Mouse (Mus musculus): ENCODE results near the gene Haus7. TPM values are rescaled to one million over a fixed set of nuclear protein-coding genes. Genes with fewer than 3 reads are reported as not detected.
"Not testable (repeated sequence)": the region's sequence is repeated elsewhere in the genome, so short reads cannot be mapped to it uniquely, and the experiment has no call there.

Haus7 gene
- polyA plus RNA-seq, 1 experiment from 2014 or later, result 69.6 TPM

GRCm38 (mm10) chrX:73460792-73461191 lies 1.9 kb upstream of the Haus7 start:
- 77% methylated on average over 4 of the region's 4 CpGs for WGBS
- H3K9ac ChIP-seq (replicated peaks), result no peak overlapping the region
- H3K4me2 ChIP-seq (replicated peaks), result no peak overlapping the region
- no peak for ATAC-seq (ENCODE audit: low FRiP score, low read depth)
- H3K4me1 ChIP-seq, result peaks cover 5% of the 10 kb centered on the region; the same call in 1 of the 2 replicates
- no peaks in the 10 kb centered on the region for H3K36me3 ChIP-seq
- no peak overlapping the region for H3K4me3 ChIP-seq
- 0 out of 2 replicates have a peak, but pooled peaks cover 2% of the 10 kb centered on the region for H3K27me3 ChIP-seq
- no peaks in the 10 kb centered on the region for H3K9me3 ChIP-seq
- no peak overlapping the region for H3K27ac ChIP-seq (replicated peaks)

DNA sequence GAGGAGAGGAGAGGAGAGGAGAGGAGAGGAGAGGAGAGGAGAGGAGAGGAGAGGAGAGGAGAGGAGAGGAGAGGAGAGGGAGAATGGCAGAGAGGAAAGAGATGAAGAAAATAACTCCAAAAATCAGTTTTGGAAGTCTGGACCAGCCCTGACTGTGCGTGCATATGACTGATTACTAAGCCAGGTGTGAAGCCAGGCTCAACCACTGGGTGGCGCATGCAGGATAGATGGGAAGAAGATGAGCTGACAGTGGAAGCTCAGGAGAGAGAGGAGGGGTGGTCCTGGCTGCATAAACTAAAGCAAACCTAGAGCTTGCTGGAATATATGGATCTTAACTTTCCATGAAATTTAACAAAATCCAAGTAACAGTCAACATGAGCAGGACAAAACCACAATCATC lies 6.9 kb downstream of the Haus7 start:
- no peaks in the 10 kb centered on the region for H3K9me3 ChIP-seq
- H3K4me3 ChIP-seq, result no peak overlapping the region
- H3K4me2 ChIP-seq (replicated peaks), result no peak overlapping the region
- H3K27ac ChIP-seq (replicated peaks), result no peak overlapping the region
- no peak overlapping the region for H3K9ac ChIP-seq (replicated peaks)
- H3K4me1 ChIP-seq, result no peaks in the 10 kb centered on the region
- no peak for ATAC-seq (ENCODE audit: low FRiP score, low read depth)
- no peaks in the 10 kb centered on the region for H3K27me3 ChIP-seq
- WGBS, result 18% methylated on average over 2 of the region's 2 CpGs
- H3K36me3 ChIP-seq, result 0 out of 2 replicates have a peak, but pooled peaks cover 4% of the 10 kb centered on the region

- ATAC-seq (ENCODE audit: low FRiP score, low read depth), result no peak
- H3K9me3 ChIP-seq, result no peaks in the 10 kb centered on the region
- WGBS, result 71% methylated on average over 2 of the region's 2 CpGs
Measured at GRCm38 (mm10) chrX:73441428-73441827, 17.4 kb downstream of the Haus7 start.

DNA sequence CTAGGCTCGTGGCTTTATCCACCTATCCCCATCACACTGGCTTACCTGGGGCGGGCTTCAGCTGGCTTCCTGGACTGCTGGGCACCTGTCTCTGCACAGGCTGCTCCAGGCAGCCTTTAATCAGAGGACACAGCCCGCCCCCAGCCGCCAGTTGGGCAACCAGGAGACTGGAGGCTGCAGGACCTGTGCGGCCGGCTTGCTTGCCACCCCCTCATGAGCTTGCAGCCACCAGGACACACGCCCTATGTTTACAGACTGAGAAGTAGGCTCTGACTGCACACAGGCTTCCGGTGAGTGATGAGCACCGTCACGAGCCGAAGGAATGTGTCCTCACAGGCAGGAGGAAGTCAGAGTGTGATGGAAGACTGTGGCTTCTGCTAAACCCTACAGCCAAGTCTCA lies 23.6 kb downstream of the Haus7 start, which contains the start of gene Trex2:
Gene Trex2 (minus strand): TSS at position 93 of the 400 bp plus-strand sequence.
- H3K9ac ChIP-seq (replicated peaks), result no peak within 1 kb of the TSS
- H3K4me3 ChIP-seq, result no peak within 1 kb of the TSS
- H3K4me1 ChIP-seq, result no peaks in the 10 kb centered on the region
- no peak within 1 kb of the TSS for H3K4me2 ChIP-seq (replicated peaks)
- no peaks in the 10 kb centered on the region for H3K9me3 ChIP-seq
- H3K27ac ChIP-seq (replicated peaks), result no peak within 1 kb of the TSS
- no peaks in the 10 kb centered on the region for H3K27me3 ChIP-seq
- WGBS, result 90% methylated on average over 11 of the region's 11 CpGs
- no peak for ATAC-seq (ENCODE audit: low FRiP score, low read depth)
- 0 out of 2 replicates have a peak, but pooled peaks cover 3% of the 10 kb centered on the region for H3K36me3 ChIP-seq

More at GRCm38 (mm10) chrX:73441428-73441827, 17.4 kb downstream of the Haus7 start:
- Histone ChIP-seq H3K27me3 (no peaks in the 10 kb centered on the region), H3K27ac (replicated peaks) (no peak overlapping the region), H3K36me3 (0 out of 2 replicates have a peak, but pooled peaks cover 2% of the 10 kb centered on the region), H3K4me1 (no peaks in the 10 kb centered on the region), H3K9ac (replicated peaks) (no peak overlapping the region), H3K4me2 (replicated peaks) (no peak overlapping the region), H3K4me3 (no peak overlapping the region)

GRCm38 (mm10) chrX:73432850-73433249 lies 26.0 kb downstream of the Haus7 start:
- ATAC-seq (ENCODE audit: low FRiP score, low read depth), result no peak
- Histone ChIP-seq H3K36me3 (0 out of 2 replicates have a peak, but pooled peaks cover 3% of the 10 kb centered on the region), H3K27ac (replicated peaks) (no peak overlapping the region), H3K4me3 (no peak overlapping the region), H3K9me3 (no peaks in the 10 kb centered on the region), H3K9ac (replicated peaks) (no peak overlapping the region), H3K4me2 (replicated peaks) (no peak overlapping the region), H3K27me3 (no peaks in the 10 kb centered on the region), H3K4me1 (no peaks in the 10 kb centered on the region)
- WGBS, result 75% methylated on average over 5 of the region's 5 CpGs

GRCm38 (mm10) chrX:73430036-73430435 lies 28.8 kb downstream of the Haus7 start:
- Histone ChIP-seq H3K36me3 (no peaks in the 10 kb centered on the region), H3K27me3 (no peaks in the 10 kb centered on the region), H3K4me3 (no peak overlapping the region), H3K27ac (replicated peaks) (no peak overlapping the region), H3K9ac (replicated peaks) (no peak overlapping the region), H3K4me2 (replicated peaks) (no peak overlapping the region), H3K9me3 (no peaks in the 10 kb centered on the region), H3K4me1 (no peaks in the 10 kb centered on the region)
- no peak for ATAC-seq (ENCODE audit: low FRiP score, low read depth)
- WGBS, result 81% methylated on average over 2 of the region's 2 CpGs

DNA sequence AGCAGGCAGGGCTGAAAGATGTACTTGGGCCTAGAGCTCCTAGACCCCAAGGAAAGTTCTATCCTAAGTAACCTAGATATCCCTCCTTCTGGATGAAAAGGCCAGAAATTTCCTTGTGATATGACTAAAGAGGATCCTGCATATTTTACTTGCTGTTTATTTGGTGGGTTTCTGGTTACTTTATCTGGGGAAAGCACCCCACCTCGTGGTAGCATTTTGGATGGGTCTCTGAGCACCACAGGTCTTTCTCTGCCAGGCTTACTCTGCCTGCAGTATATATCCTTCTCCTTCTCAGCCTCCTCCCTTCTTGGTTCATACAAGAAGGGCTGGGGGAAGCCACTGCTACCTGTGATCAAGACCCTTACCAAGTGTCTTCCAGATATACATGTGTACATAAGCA lies 46.1 kb downstream of the Haus7 start:
- Histone ChIP-seq H3K36me3 (no peaks in the 10 kb centered on the region), H3K9me3 (no peaks in the 10 kb centered on the region), H3K9ac (replicated peaks) (no peak overlapping the region), H3K27ac (replicated peaks) (no peak overlapping the region), H3K4me2 (replicated peaks) (no peak overlapping the region), H3K27me3 (peaks cover 13% of the 10 kb centered on the region; the same call in 1 of the 2 replicates), H3K4me3 (no peak overlapping the region), H3K4me1 (no peaks in the 10 kb centered on the region)
- WGBS, result 20% methylated on average over 1 of the region's 1 CpGs
- ATAC-seq (ENCODE audit: low FRiP score, low read depth), result no peak

- H3K27me3 ChIP-seq, result peaks cover 13% of the 10 kb centered on the region; the same call in 1 of the 2 replicates
- H3K4me3 ChIP-seq, result peak within 1 kb of the TSS; percentile 29
- peak within 1 kb of the TSS; percentile 47 for H3K4me2 ChIP-seq (replicated peaks)
- no peaks in the 10 kb centered on the region for H3K4me1 ChIP-seq
- H3K9ac ChIP-seq (replicated peaks), result no peak within 1 kb of the TSS; the same call in 1 of the 2 replicates
- no peaks in the 10 kb centered on the region for H3K36me3 ChIP-seq
- H3K27ac ChIP-seq (replicated peaks), result no peak within 1 kb of the TSS
- ATAC-seq (ENCODE audit: low FRiP score, low read depth), result no peak
- no peaks in the 10 kb centered on the region for H3K9me3 ChIP-seq
- 24% methylated on average over 20 of the region's 20 CpGs for WGBS
Measured at GRCm38 (mm10) chrX:73410880-73411517, 47.8 kb downstream of the Haus7 start, which contains the start of gene Zfp92. Gene Zfp92 (plus strand): TSS chrX:73411096.

DNA sequence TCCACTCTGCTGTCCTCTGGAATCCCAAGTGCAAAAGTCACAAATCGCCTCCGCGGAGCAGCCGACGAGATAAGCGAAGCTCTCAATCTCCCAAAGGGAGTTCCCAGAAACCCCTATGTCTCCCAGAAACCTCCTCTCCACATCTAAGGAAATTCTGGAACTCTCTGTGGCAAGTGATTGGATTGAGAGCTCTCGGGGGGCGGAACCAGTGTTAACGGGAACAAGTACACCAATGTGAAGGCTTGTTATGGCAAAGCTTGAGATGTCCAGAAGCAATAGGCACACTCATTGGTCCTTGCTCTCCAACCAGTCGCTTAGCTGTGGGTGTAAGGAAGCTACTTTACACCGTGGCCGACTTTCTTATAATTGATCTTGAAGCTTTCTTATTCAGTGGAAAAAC lies 57.2 kb downstream of the Haus7 start:
- 90% methylated on average over 12 of the region's 12 CpGs for WGBS
- Histone ChIP-seq H3K9me3 (no peaks in the 10 kb centered on the region), H3K4me1 (no peaks in the 10 kb centered on the region), H3K36me3 (no peaks in the 10 kb centered on the region), H3K4me3 (no peak overlapping the region), H3K27ac (replicated peaks) (no peak overlapping the region), H3K4me2 (replicated peaks) (no peak overlapping the region), H3K27me3 (peaks cover 5% of the 10 kb centered on the region; the same call in 1 of the 2 replicates), H3K9ac (replicated peaks) (no peak overlapping the region)
- no peak for ATAC-seq (ENCODE audit: low FRiP score, low read depth)

GRCm38 (mm10) chrX:73400951-73401350 lies 57.9 kb downstream of the Haus7 start:
- ATAC-seq (ENCODE audit: low FRiP score, low read depth), result no peak
- H3K9ac ChIP-seq (replicated peaks), result no peak overlapping the region
- H3K9me3 ChIP-seq, result no peaks in the 10 kb centered on the region
- no peaks in the 10 kb centered on the region for H3K36me3 ChIP-seq
- peaks cover 7% of the 10 kb centered on the region; the same call in 1 of the 2 replicates for H3K27me3 ChIP-seq
- no peaks in the 10 kb centered on the region for H3K4me1 ChIP-seq
- no peak overlapping the region for H3K4me2 ChIP-seq (replicated peaks)
- 90% methylated on average over 20 of the region's 20 CpGs for WGBS
- no peak overlapping the region for H3K27ac ChIP-seq (replicated peaks)
- H3K4me3 ChIP-seq, result no peak overlapping the region

DNA sequence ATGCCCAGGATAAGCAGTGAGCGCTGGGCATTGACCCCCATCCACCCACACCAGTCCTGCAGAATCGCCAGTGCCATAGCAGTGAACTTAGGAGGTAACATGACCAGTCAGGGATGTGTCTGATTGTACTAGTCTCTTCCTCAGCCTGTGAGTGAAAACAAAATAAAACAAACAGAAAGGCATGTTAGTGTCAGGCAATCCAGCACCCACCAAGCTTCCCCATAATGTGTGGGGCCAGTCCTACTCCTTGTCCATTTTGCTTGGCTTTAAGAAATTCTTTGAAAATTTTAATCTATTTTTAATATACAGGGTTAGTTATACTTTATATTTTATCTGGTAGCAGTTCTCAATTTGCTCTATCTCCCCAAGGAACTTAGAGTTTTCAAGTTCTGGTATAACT lies 60.2 kb downstream of the Haus7 start, which contains the start of gene Gm18336:
Gene Gm18336 (minus strand): TSS at position 101 of the 400 bp plus-strand sequence.
- H3K27ac ChIP-seq (replicated peaks); H3K4me3 ChIP-seq; H3K9ac ChIP-seq (replicated peaks); H3K27me3 ChIP-seq; H3K36me3 ChIP-seq; H3K4me2 ChIP-seq (replicated peaks); H3K4me1 ChIP-seq; H3K9me3 ChIP-seq; ATAC-seq (ENCODE audit: low FRiP score, low read depth): not testable (repeated sequence)
- WGBS, result 77% methylated on average over 2 of the region's 2 CpGs

GRCm38 (mm10) chrX:73396446-73396845 lies 62.4 kb downstream of the Haus7 start:
- Histone ChIP-seq H3K36me3 (no peaks in the 10 kb centered on the region), H3K9me3 (no peaks in the 10 kb centered on the region), H3K9ac (replicated peaks) (no peak overlapping the region), H3K27ac (replicated peaks) (no peak overlapping the region), H3K4me1 (no peaks in the 10 kb centered on the region), H3K27me3 (peaks cover 7% of the 10 kb centered on the region; the same call in 1 of the 2 replicates), H3K4me3 (no peak overlapping the region), H3K4me2 (replicated peaks) (no peak overlapping the region)
- WGBS, result 100% methylated on average over 1 of the region's 1 CpGs
- ATAC-seq (ENCODE audit: low FRiP score, low read depth), result no peak

Measured in midbrain, embryonic 12.5 days (tissue).